Mouse (Mus musculus) intestine, embryonic 14.5 days (tissue): ENCODE results near the gene Nploc4. TPM values are rescaled to one million over a fixed set of nuclear protein-coding genes. Genes with fewer than 3 reads are reported as not detected.

Experiments used
- ATAC-seq: fragments of 200-750 bp; cut with Nextera tagmentation; replicated peaks from 2 replicates; pipeline ENCODE4 v1.8.0; 2017; ENCODE audit warnings: low read depth, moderate number of reproducible peaks, moderate TSS enrichment, moderate library complexity; ENCODE audit not compliant: low FRiP score, low TSS enrichment
- DNase-seq: peaks from one replicate; pipeline ENCODE4 v3.0.0-alpha.2; 2018; ENCODE audit warnings: low spot score
- H3K27ac ChIP-seq: fragments of 300-500 bp; sonication (generic); 2 replicates; pipeline ENCODE4 v1.5.1; 2014; ENCODE audit warnings: low read depth, mild to moderate bottlenecking, control low read depth
- H3K27me3 ChIP-seq: fragments of 300-500 bp; sonication (generic); replicated peaks from 2 replicates; pipeline ENCODE4 v1.6.1; 2014; ENCODE audit warnings: low read length, control low read depth; ENCODE audit not compliant: control insufficient read depth, insufficient read depth
- H3K36me3 ChIP-seq: fragments of 300-500 bp; sonication (generic); 2 replicates; pipeline ENCODE4 v1.6.1; 2014; ENCODE audit warnings: low read length, control low read depth; ENCODE audit not compliant: control insufficient read depth, insufficient read depth
- H3K4me1 ChIP-seq: fragments of 300-500 bp; sonication (generic); replicated peaks from 2 replicates; pipeline ENCODE4 v1.6.1; 2014; ENCODE audit warnings: low read length, control low read depth, mixed read lengths; ENCODE audit not compliant: control insufficient read depth, insufficient read depth
- H3K4me2 ChIP-seq: fragments of 300-500 bp; sonication (generic); 2 replicates; pipeline ENCODE4 v1.6.1; 2014; ENCODE audit warnings: low read length
- H3K4me3 ChIP-seq: fragments of 300-500 bp; sonication (generic); 2 replicates; pipeline ENCODE4 v1.5.1; 2014; ENCODE audit warnings: low read depth, low read length, control low read depth, mixed read lengths
- H3K9ac ChIP-seq: fragments of 300-500 bp; sonication (generic); 2 replicates; pipeline ENCODE4 v1.6.1; 2014; ENCODE audit warnings: mild to moderate bottlenecking, low read length
- H3K9me3 ChIP-seq: fragments of 300-500 bp; sonication (generic); 2 replicates; pipeline ENCODE4 v1.6.1; 2016; ENCODE audit warnings: low read length, control low read depth; ENCODE audit not compliant: control insufficient read depth
- WGBS: fragments of 180-500 bp; shearing (Covaris S2); extraction: QIAGEN DNeasy Blood & Tissue Kit; methylation state at CpG from one replicate; pipeline ENCODE4 v1.1.7; 2014; 5-methylcytosine and 5-hydroxymethylcytosine counted together
- polyA plus RNA-seq: library from polyadenylated mRNA; unstranded; fragments of >200 nt; fragmentation: Nextera tagmentation; extraction: Ambion mirVana; gene quantifications from 2 replicates; pipeline ENCODE4 v1.2.1, GENCODE M21; 2014

Nploc4 gene
- polyA plus RNA-seq, 1 experiment from 2014 or later, result 37.4 TPM

DNA sequence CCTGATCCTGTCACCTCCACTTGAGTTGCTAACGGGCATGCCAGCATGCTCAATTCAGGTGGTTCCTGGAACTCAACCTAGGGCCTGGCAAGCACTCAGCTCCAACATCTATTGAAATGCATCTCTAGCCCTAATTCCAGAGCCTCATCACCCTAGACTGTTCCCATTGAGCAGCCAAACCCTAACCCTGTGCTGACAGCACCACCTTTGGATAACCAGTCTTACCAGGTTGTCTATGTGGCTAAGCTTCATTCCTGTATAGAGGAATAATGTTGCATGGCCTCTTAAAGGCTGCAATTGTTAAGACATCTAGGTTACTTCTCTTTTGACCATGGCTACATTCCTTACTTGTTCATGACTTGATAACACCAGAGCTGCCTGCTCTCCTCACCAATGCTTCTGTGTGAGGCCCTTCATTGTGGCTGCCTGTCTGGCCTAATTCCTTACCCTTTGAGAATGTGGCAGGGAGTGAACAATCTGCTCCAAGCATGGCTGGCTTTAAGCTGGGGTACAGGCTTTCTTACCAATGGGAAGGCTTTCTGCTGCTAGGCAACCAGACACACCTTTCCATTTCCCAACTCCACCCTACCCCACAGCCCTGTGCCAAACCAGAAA lies 92.3 kb downstream of the Nploc4 start:
- peak overlapping the region; percentile 47 for H3K4me2 ChIP-seq
- peaks cover 19% of the 10 kb centered on the region for H3K36me3 ChIP-seq
- peak overlapping the region; percentile 30 for H3K9ac ChIP-seq
- H3K27me3 ChIP-seq, result no peaks in the 10 kb centered on the region
- H3K9me3 ChIP-seq, result no peaks in the 10 kb centered on the region
- H3K27ac ChIP-seq, result peak overlapping the region; percentile 70
- no peaks in the 10 kb centered on the region for H3K4me1 ChIP-seq
- no peak for ATAC-seq
- peak; percentile 63 for DNase-seq
- peak overlapping the region; percentile 30 for H3K4me3 ChIP-seq
- WGBS, result 29% methylated on average over 1 of the region's 1 CpGs

DNA sequence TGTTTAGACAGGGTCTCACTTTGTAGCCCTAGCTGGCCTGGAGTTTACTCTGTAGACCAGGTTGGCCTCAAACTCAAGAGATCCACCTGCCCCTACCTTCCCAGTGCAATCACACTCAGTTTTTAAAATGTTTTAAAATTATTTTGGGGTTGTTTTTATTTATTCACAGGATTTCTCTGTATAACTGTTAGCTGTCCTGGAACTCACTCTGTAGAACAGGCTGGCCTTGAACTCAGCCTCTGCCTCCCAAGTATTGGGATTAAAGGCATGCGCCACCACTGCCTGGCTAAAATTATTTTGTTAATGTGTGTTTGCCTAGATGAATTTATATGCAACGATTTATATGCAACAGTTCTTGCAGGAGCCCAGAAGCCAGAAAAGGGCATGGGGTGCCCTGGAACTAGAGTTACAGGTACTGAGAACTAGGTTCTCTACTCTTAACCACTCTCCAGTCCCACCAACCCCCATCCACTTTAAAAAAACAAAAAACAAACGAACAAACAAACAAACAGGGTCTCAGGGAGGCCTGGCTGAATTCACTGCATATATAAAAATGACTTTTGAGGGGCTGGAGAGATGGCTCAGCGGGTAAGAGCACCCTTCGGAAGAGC lies 93.1 kb downstream of the Nploc4 start:
- no peak overlapping the region; the same call in 1 of the 2 replicates for H3K27ac ChIP-seq
- WGBS, result 50% methylated on average over 5 of the region's 5 CpGs
- H3K4me2 ChIP-seq, result no peak overlapping the region
- no peaks in the 10 kb centered on the region for H3K9me3 ChIP-seq
- H3K27me3 ChIP-seq, result no peaks in the 10 kb centered on the region
- H3K4me3 ChIP-seq, result 0 out of 2 replicates have a peak overlapping the region, but pooled peaks have one; percentile 30
- no peak overlapping the region; the same call in 1 of the 2 replicates for H3K9ac ChIP-seq
- DNase-seq (peak; percentile 63), ATAC-seq (no peak)
- H3K36me3 ChIP-seq, result peaks cover 19% of the 10 kb centered on the region
- no peaks in the 10 kb centered on the region for H3K4me1 ChIP-seq

DNA sequence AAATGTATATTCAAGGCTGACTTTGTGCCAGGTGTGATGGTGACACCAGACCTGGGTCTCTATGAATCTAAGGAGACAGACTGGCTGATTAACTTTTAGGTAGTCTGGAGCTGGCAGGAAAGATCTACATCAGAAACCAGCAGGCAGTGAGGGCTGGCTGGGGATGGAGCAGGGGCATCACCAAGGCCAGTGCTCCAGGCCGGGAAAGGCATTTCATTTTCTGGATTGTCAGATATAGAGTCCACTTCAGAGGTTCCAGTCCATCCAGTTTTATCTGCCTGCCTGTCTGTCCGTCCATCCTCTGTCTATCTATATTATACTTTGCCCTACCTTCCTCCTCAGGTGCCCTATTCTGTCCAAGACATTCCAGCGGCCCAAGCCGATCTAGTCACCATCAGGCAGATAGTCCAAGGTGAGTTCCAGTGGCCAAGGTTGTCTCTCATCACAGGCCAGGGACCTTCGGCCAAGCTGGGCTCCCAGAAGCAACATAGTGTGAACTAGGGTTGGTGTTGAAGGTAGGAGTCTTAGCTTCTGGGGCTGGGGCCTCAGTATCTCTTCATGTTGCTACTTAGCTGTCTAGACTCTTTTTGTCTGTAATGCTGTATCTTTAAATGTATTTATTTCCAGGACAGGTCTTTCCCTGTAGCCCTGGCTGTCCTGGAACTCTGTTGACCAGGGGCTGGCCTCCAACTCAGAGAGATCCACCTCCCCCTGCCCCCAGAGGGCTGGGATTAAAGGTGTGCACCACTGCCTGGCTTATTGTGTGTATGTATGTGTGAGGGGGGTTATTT lies 93.8 kb downstream of the Nploc4 start:
- 71% methylated on average over 5 of the region's 5 CpGs for WGBS
- Histone ChIP-seq H3K9ac (no peak overlapping the region), H3K9me3 (no peaks in the 10 kb centered on the region), H3K36me3 (peaks cover 19% of the 10 kb centered on the region), H3K4me3 (no peak overlapping the region), H3K27ac (no peak overlapping the region; the same call in 1 of the 2 replicates), H3K4me1 (no peaks in the 10 kb centered on the region), H3K4me2 (no peak overlapping the region), H3K27me3 (no peaks in the 10 kb centered on the region)
- ATAC-seq (no peak; the same call in 1 of the 2 replicates), DNase-seq (peak; percentile 70)

DNA sequence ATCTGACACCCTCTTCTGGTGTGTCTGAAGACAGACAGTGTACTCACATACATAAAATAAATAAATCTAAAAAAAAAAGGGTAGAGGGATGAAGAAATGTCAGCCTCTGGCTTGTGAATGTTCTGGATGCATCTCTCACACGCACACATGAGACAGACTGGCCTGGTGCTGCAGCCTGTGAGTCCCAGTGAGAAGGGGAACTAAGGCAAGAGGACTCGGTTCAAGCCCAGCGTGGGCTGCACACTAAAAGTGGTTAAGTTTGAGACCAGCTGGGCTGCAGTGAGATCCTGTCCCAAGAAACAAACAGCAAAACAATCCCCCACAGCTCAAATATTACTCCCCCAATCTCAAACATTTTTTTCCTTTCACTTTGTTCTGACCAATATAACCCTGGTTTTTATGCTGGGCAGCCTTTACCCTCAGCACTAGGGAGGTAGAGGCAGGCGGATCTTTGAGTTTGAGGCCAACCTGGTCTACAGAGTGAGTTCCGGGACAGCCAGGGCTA lies 94.8 kb downstream of the Nploc4 start:
- 93% methylated on average over 5 of the region's 5 CpGs for WGBS
- Histone ChIP-seq H3K4me2 (no peak overlapping the region), H3K36me3 (peaks cover 19% of the 10 kb centered on the region), H3K4me1 (no peaks in the 10 kb centered on the region), H3K27ac (no peak overlapping the region), H3K9ac (no peak overlapping the region), H3K9me3 (no peaks in the 10 kb centered on the region), H3K4me3 (no peak overlapping the region), H3K27me3 (no peaks in the 10 kb centered on the region)
- DNase-seq (peak; percentile 48), ATAC-seq (no peak)

DNA sequence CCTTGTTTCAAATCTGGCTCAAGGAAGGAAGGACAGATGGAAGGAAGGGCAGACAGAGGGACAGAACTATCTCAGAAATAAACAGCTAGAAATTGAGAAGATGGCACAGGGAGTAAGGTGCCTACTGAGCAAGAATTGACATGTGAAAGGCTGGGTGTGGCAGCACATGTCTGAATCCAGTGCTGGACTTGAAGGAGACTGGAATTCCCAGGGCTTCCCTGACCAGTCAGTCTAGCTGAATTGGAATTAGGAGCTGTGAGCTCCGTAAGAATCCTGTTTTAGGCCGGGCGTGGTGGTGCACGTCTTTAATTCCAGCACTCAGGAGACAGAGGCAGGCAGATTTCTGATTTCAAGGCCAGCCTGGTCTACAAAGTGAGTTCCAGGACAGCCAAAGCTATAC lies 95.8 kb downstream of the Nploc4 start:
- Histone ChIP-seq H3K36me3 (peaks cover 13% of the 10 kb centered on the region), H3K4me3 (no peak overlapping the region), H3K27ac (no peak overlapping the region), H3K4me2 (no peak overlapping the region), H3K27me3 (no peaks in the 10 kb centered on the region), H3K9me3 (no peaks in the 10 kb centered on the region; the same call in 1 of the 2 replicates), H3K4me1 (no peaks in the 10 kb centered on the region), H3K9ac (no peak overlapping the region)
- WGBS, result 94% methylated on average over 4 of the region's 4 CpGs
- DNase-seq (peak; percentile 51), ATAC-seq (no peak)

DNA sequence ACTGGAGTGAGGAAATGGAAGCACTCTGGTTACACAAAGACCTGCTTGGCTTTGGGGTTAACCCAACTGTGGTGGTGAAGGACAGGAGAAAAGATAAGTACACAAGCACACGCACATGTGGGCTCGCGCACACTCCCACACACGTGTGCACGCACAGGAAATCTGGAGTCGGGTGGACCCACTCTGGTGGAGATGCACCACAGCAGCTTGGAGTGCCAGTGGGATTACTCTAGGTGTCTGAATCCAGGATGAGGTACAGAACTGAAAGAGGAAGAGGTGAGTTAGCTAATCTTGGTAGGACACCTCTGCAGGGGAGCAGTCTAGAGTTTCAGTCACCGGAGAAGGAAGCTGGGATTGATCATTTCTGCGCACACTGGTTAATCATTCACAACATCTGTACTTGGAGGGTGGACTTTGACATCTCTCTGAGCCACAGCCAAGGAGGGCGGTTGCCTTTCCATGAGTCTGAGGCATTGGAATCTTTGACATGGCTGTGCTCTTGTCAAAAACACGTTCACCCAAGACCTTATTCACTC lies 97.5 kb downstream of the Nploc4 start:
- no peaks in the 10 kb centered on the region; the same call in 1 of the 2 replicates for H3K9me3 ChIP-seq
- ATAC-seq (peak; percentile 65), DNase-seq (peak; percentile 61)
- H3K27ac ChIP-seq, result peak overlapping the region; percentile 83
- no peak overlapping the region for H3K9ac ChIP-seq
- H3K4me3 ChIP-seq, result no peak overlapping the region
- H3K27me3 ChIP-seq, result no peaks in the 10 kb centered on the region
- 72% methylated on average over 10 of the region's 10 CpGs for WGBS
- H3K4me1 ChIP-seq, result no peaks in the 10 kb centered on the region
- H3K4me2 ChIP-seq, result no peak overlapping the region
- peaks cover 4% of the 10 kb centered on the region for H3K36me3 ChIP-seq

DNA sequence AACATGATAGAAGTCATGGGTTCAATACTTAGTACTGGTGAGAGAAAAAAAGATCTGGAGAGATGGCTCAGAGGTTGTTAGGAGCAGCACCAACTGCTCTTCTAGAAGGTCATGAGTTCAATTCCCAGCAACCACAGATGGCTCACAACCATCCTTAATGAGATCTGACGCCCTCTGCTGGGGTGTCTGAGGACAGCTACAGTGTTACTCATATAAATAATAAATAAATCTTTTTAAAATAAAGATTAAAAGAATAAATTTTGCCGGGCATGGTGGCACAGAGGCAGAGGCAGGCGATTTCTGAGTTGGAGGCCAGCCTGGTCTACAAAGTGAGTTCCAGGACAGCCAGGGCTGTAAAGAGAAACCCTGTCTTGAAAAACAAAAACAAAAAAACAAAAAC lies 98.7 kb downstream of the Nploc4 start:
- H3K4me1 ChIP-seq, result no peaks in the 10 kb centered on the region
- H3K9ac ChIP-seq, result no peak overlapping the region
- no peak overlapping the region for H3K4me2 ChIP-seq
- no peaks in the 10 kb centered on the region for H3K36me3 ChIP-seq
- WGBS, result 72% methylated on average over 3 of the region's 3 CpGs
- no peaks in the 10 kb centered on the region; the same call in 1 of the 2 replicates for H3K9me3 ChIP-seq
- H3K27me3 ChIP-seq, result no peaks in the 10 kb centered on the region
- DNase-seq, result peak; percentile 41
- ATAC-seq, result no peak
- no peak overlapping the region for H3K4me3 ChIP-seq
- H3K27ac ChIP-seq, result no peak overlapping the region

DNA sequence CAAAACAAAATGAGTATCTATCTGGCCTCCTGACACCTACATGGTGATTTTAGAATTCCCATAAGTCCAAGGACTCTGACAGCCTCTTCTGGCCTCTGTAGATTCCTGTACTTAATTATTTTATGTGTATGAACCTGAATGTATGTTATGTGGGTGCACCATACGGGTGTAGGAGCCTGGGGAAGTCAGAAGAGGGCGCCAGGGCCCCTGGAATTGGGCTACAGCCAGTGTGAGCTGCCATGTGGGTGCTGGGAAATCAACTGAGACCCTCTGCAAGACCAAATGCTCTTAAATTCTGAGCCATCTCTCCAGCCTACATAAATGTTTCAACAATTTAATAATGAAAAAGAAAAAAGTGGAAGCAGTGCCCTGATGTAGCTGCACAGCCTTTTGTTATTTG lies 100.1 kb downstream of the Nploc4 start:
- Histone ChIP-seq H3K36me3 (no peaks in the 10 kb centered on the region), H3K9me3 (no peaks in the 10 kb centered on the region; the same call in 1 of the 2 replicates), H3K27ac (no peak overlapping the region), H3K9ac (no peak overlapping the region), H3K4me3 (no peak overlapping the region), H3K4me2 (no peak overlapping the region), H3K4me1 (no peaks in the 10 kb centered on the region), H3K27me3 (no peaks in the 10 kb centered on the region)
- ATAC-seq, result no peak
- DNase-seq, result peak; percentile 35
- WGBS, result 52% methylated on average over 2 of the region's 2 CpGs
